In genomic region chrX:167211871-167212555, GRCm38 (mm10) we compare ENCODE assay signal across 8 mouse cellular contexts. TPM values are rescaled to one million over a fixed set of nuclear protein-coding genes. Genes with fewer than 3 reads are reported as not detected.
DNase-seq lines count a peak whose midpoint lies in the region; ATAC-seq and TF ChIP-seq lines count a peak whose summit lies in the region.

No protein-coding gene starts in this region.

- no peaks in the 10 kb centered on the region for H3K9me3 ChIP-seq in lung, embryonic 16.5 days (ENCODE audit: control insufficient read depth, low read length)
- no peaks in the 10 kb centered on the region for H3K9me3 ChIP-seq in embryonic facial prominence, embryonic 12.5 days
- no peaks in the 10 kb centered on the region for H3K9me3 ChIP-seq in midbrain, postnatal 0 days (ENCODE audit: low read length)

- intact Hi-C loops in heart, adult 2 months (cut with DNase I): no loop called here
- intact Hi-C loops in heart, postnatal 10 days (cut with DNase I): loop anchor here (5.0 kb wide), 1 partner anchor 485 kb away; no protein-coding TSS in a partner anchor

- H3K9ac ChIP-seq in heart, adult 2 months (ENCODE audit: low read depth, low read length): peak overlapping the region; percentile 20; the same call in 1 of the 2 replicates
- peak overlapping the region; percentile 45; the same call in 1 of the 2 replicates for H3K9ac ChIP-seq in lung, embryonic 16.5 days (ENCODE audit: low read length)
- H3K9ac ChIP-seq in embryonic facial prominence, embryonic 12.5 days: no peak overlapping the region
- no peak overlapping the region for H3K9ac ChIP-seq in midbrain, postnatal 0 days (replicated peaks; ENCODE audit: low read length, poor library complexity, severe bottlenecking)

- TF ChIP-seq POLR2A in heart, adult 2 months (IDR thresholded peaks at IDR 0.05; ENCODE audit: insufficient read depth, low read depth, low read length): no peak

- no peaks in the 10 kb centered on the region for H3K79me2 ChIP-seq in heart, adult 2 months (replicated peaks; ENCODE audit: control insufficient read depth, insufficient read depth, low read length)

- no peaks in the 10 kb centered on the region for H3K27me3 ChIP-seq in heart, adult 2 months (ENCODE audit: control insufficient read depth, insufficient read depth, low read length)
- H3K27me3 ChIP-seq in lung, embryonic 16.5 days (ENCODE audit: control insufficient read depth, insufficient read depth, low read depth, low read length): no peaks in the 10 kb centered on the region
- H3K27me3 ChIP-seq in embryonic facial prominence, embryonic 12.5 days: peaks cover 18% of the 10 kb centered on the region
- H3K27me3 ChIP-seq in midbrain, postnatal 0 days (ENCODE audit: insufficient read depth, low read length): no peaks in the 10 kb centered on the region

- no peak for ATAC-seq in lung, embryonic 16.5 days (ENCODE audit: low read depth)
- ATAC-seq in embryonic facial prominence, embryonic 12.5 days (ENCODE audit: insufficient number of reproducible peaks, insufficient read depth, low FRiP score, low TSS enrichment): 0 out of 2 replicates have a peak, but pooled peaks have one; percentile 54
- ATAC-seq in midbrain, postnatal 0 days (ENCODE audit: low FRiP score): no peak
- no peak for ATAC-seq in monocyte, adult 5-6 weeks (replicated peaks; ENCODE audit: insufficient number of reproducible peaks, low FRiP score, low TSS enrichment, poor library complexity, severe bottlenecking)

- H3K4me3 ChIP-seq in heart, adult 2 months: no peak overlapping the region
- no peak overlapping the region for H3K4me3 ChIP-seq in lung, embryonic 16.5 days (ENCODE audit: low read length)
- H3K4me3 ChIP-seq in embryonic facial prominence, embryonic 12.5 days: no peak overlapping the region
- no peak overlapping the region for H3K4me3 ChIP-seq in midbrain, postnatal 0 days (ENCODE audit: low read depth, low read length)

- TF ChIP-seq EP300 in heart, adult 2 months (IDR thresholded peaks at IDR 0.05; ENCODE audit: insufficient read depth, low read depth, low read length): no peak

- peak overlapping the region; percentile 94 for H3K27ac ChIP-seq in heart, adult 2 months
- peak overlapping the region; percentile 65 for H3K27ac ChIP-seq in lung, embryonic 16.5 days (ENCODE audit: low read length)
- H3K27ac ChIP-seq in embryonic facial prominence, embryonic 12.5 days: no peak overlapping the region
- no peak overlapping the region for H3K27ac ChIP-seq in midbrain, postnatal 0 days (ENCODE audit: low read depth, low read length)

- H3K36me3 ChIP-seq in heart, adult 2 months (ENCODE audit: control insufficient read depth, insufficient read depth, low read length): peaks cover 3% of the 10 kb centered on the region
- H3K36me3 ChIP-seq in lung, embryonic 16.5 days (ENCODE audit: control insufficient read depth, insufficient read depth, low read length): no peaks in the 10 kb centered on the region
- H3K36me3 ChIP-seq in embryonic facial prominence, embryonic 12.5 days: no peaks in the 10 kb centered on the region
- no peaks in the 10 kb centered on the region for H3K36me3 ChIP-seq in midbrain, postnatal 0 days (ENCODE audit: insufficient read depth, low read length)

- no peak for DNase-seq in heart, adult 2 months
- no peak for DNase-seq in heart, postnatal 10 days
- DNase-seq in lung, postnatal 10 days: no peak
- no peak for DNase-seq in midbrain, postnatal 0 days (ENCODE audit: low spot score)
- DNase-seq in B cell, adult 2 months: no peak

- 37% methylated on average over 9 of the region's 9 CpGs for WGBS in heart, adult 2 months
- WGBS in lung, embryonic 16.5 days: 38% methylated on average over 9 of the region's 9 CpGs
- WGBS in embryonic facial prominence, embryonic 12.5 days: 52% methylated on average over 9 of the region's 9 CpGs
- WGBS in midbrain, postnatal 0 days: 31% methylated on average over 8 of the region's 9 CpGs

- H3K4me1 ChIP-seq in heart, adult 2 months (ENCODE audit: control insufficient read depth, insufficient read depth, low read length): peaks cover 8% of the 10 kb centered on the region
- peaks cover 7% of the 10 kb centered on the region; the same call in 1 of the 2 replicates for H3K4me1 ChIP-seq in lung, embryonic 16.5 days (replicated peaks; ENCODE audit: control insufficient read depth, insufficient read depth, low read length)
- no peaks in the 10 kb centered on the region for H3K4me1 ChIP-seq in embryonic facial prominence, embryonic 12.5 days
- no peaks in the 10 kb centered on the region for H3K4me1 ChIP-seq in midbrain, postnatal 0 days (ENCODE audit: insufficient read depth, low read length)

- H3K4me2 ChIP-seq in lung, embryonic 16.5 days (ENCODE audit: low read depth, low read length): 0 out of 2 replicates have a peak overlapping the region, but pooled peaks have one; percentile 11
- no peak overlapping the region for H3K4me2 ChIP-seq in embryonic facial prominence, embryonic 12.5 days (replicated peaks)
- peak overlapping the region; percentile 12; the same call in 1 of the 2 replicates for H3K4me2 ChIP-seq in midbrain, postnatal 0 days (ENCODE audit: low read depth, low read length, poor library complexity, severe bottlenecking)

- TF ChIP-seq CTCF in heart, adult 2 months (IDR thresholded peaks at IDR 0.05): no peak
- TF ChIP-seq CTCF in midbrain, postnatal 0 days (IDR thresholded peaks at IDR 0.05): no peak

RNA-seq across cellular contexts. Expression of gene Tmsb4x, which starts 2.9 kb away (rescaled TPM):
- total RNA-seq in heart, adult 2 months (2021): 100 to 1,000 TPM; 435 to 610 TPM
- 211 and 313 TPM in 2 replicates for polyA plus RNA-seq in heart, adult 2 months (2012; rRNA removed)
- 100 to 1,000 TPM; 782 to 828 TPM for total RNA-seq in heart, postnatal 10 days (2021)
- polyA plus RNA-seq in lung, embryonic 16.5 days (2015; fragmentation: Nextera tagmentation; extraction: Ambion mirVana): 6,019 and 6,084 TPM in 2 replicates
- 3,040 and 3,195 TPM in 2 replicates for polyA plus RNA-seq in embryonic facial prominence, embryonic 12.5 days (2016; fragmentation: Nextera tagmentation; extraction: Ambion mirVana)
- total RNA-seq in midbrain, postnatal 0 days (2014; rRNA removed): 1,032 and 1,416 TPM in 2 replicates
- polyA plus RNA-seq in midbrain, postnatal 0 days (2015; fragmentation: Nextera tagmentation; extraction: Ambion mirVana): 4,228 and 4,382 TPM in 2 replicates
- 8,846 to 11,803 TPM (median 11,494 TPM) in 3 replicates for total RNA-seq in monocyte, adult 5-6 weeks (2017)

RNA-seq across cellular contexts. Expression of gene Tlr8, which starts 52.1 kb away (rescaled TPM):
- 1 to 10 TPM; 1.3 to 1.9 TPM for total RNA-seq in heart, adult 2 months (2021)
- polyA plus RNA-seq in heart, adult 2 months (2012; rRNA removed): 0.59 and 1.2 TPM in 2 replicates
- 1 to 10 TPM; 1.1 to 1.2 TPM for total RNA-seq in heart, postnatal 10 days (2021)
- 0.55 and 0.85 TPM in 2 replicates for polyA plus RNA-seq in lung, embryonic 16.5 days (2015; fragmentation: Nextera tagmentation; extraction: Ambion mirVana)
- polyA plus RNA-seq in embryonic facial prominence, embryonic 12.5 days (2016; fragmentation: Nextera tagmentation; extraction: Ambion mirVana): 0.08 and 0.29 TPM in 2 replicates
- total RNA-seq in midbrain, postnatal 0 days (2014; rRNA removed): 0.11 TPM in 1 of 2 replicates, not detected in the other
- polyA plus RNA-seq in midbrain, postnatal 0 days (2015; fragmentation: Nextera tagmentation; extraction: Ambion mirVana): 0.05 TPM in 1 of 2 replicates, not detected in the other
- 50.9 to 97.9 TPM (median 77.8 TPM) in 3 replicates for total RNA-seq in monocyte, adult 5-6 weeks (2017)

Comparison
In these comparisons a context has a peak if more than half of its experiments do, and no peak if none do; other contexts are left out.
1. H3K27ac ChIP-seq: peak in heart, adult 2 months (single experiment) and lung, embryonic 16.5 days (single experiment); none in embryonic facial prominence, embryonic 12.5 days (single experiment) and midbrain, postnatal 0 days (single experiment).
2. H3K9ac ChIP-seq: peak in heart, adult 2 months (single experiment) and lung, embryonic 16.5 days (single experiment); none in embryonic facial prominence, embryonic 12.5 days (single experiment) and midbrain, postnatal 0 days (single experiment).
3. RNA of gene Tlr8, which starts 52.1 kb away (total RNA-seq): 50.9 to 97.9 TPM in monocyte, adult 5-6 weeks; 1.3 to 1.9 TPM in heart, adult 2 months, 1.1 to 1.2 TPM in heart, postnatal 10 days and 0.11 TPM in midbrain, postnatal 0 days; every median in the first group is over 10 times any median in the second.